Mouse (Mus musculus) lung, embryonic 16.5 days (tissue): ENCODE data around the gene Clk2. TPM values are rescaled to one million over a fixed set of nuclear protein-coding genes. Genes with fewer than 3 reads are reported as not detected.
"Not testable (repeated sequence)": the region's sequence is repeated elsewhere in the genome, so short reads cannot be mapped to it uniquely, and the experiment has no call there.

Experiments used
- ATAC-seq: fragments of 200-750 bp; cut with Nextera tagmentation; 2 replicates; pipeline ENCODE4 v1.8.0; 2017; ENCODE audit warnings: low read depth, mild to moderate bottlenecking, moderate library complexity
- H3K27ac ChIP-seq: fragments of 300-500 bp; sonication (generic); 2 replicates; pipeline ENCODE4 v1.5.1; 2014; ENCODE audit warnings: mild to moderate bottlenecking, control low read depth, low read length
- H3K27me3 ChIP-seq: fragments of 300-500 bp; sonication (generic); 2 replicates; pipeline ENCODE4 v1.6.1; 2014; ENCODE audit warnings: low read depth, low read length, mixed read lengths; ENCODE audit not compliant: control insufficient read depth, insufficient read depth
- H3K36me3 ChIP-seq: fragments of 300-500 bp; sonication (generic); 2 replicates; pipeline ENCODE4 v1.6.1; 2014; ENCODE audit warnings: low read length; ENCODE audit not compliant: control insufficient read depth, insufficient read depth
- H3K4me1 ChIP-seq: fragments of 300-500 bp; sonication (generic); replicated peaks from 2 replicates; pipeline ENCODE4 v1.6.1; 2014; ENCODE audit warnings: low read length, mixed read lengths; ENCODE audit not compliant: control insufficient read depth, insufficient read depth
- H3K4me2 ChIP-seq: fragments of 300-500 bp; sonication (generic); 2 replicates; pipeline ENCODE4 v1.6.1; 2014; ENCODE audit warnings: low read depth, low read length, control low read depth
- H3K4me3 ChIP-seq: fragments of 300-500 bp; sonication (generic); 2 replicates; pipeline ENCODE4 v1.5.1; 2014; ENCODE audit warnings: mild to moderate bottlenecking, low read length, control low read depth
- H3K9ac ChIP-seq: fragments of 300-500 bp; sonication (generic); 2 replicates; pipeline ENCODE4 v1.6.1; 2014; ENCODE audit warnings: low read length, control low read depth
- H3K9me3 ChIP-seq: fragments of 300-500 bp; sonication (generic); 2 replicates; pipeline ENCODE4 v1.6.1; 2016; ENCODE audit warnings: low read length; ENCODE audit not compliant: control insufficient read depth
- WGBS: fragments of 180-500 bp; shearing (Covaris S2); extraction: QIAGEN DNeasy Blood & Tissue Kit; methylation state at CpG from one replicate; pipeline ENCODE4 v1.1.7; 2014; 5-methylcytosine and 5-hydroxymethylcytosine counted together
- polyA plus RNA-seq: library from polyadenylated mRNA; unstranded; fragments of >200 nt; fragmentation: Nextera tagmentation; extraction: Ambion mirVana; gene quantifications from 2 replicates; pipeline ENCODE4 v1.2.1, GENCODE M21; 2015

The Clk2 gene
- polyA plus RNA-seq, 1 experiment from 2014 or later = 22.7 TPM

GRCm38 (mm10) chr3:89210162-89210561 lies 45.6 kb downstream of the Clk2 start:
- WGBS = 64% methylated on average over 13 of the region's 13 CpGs
- no peak for ATAC-seq
- no peaks in the 10 kb centered on the region for H3K27me3 ChIP-seq
- no peak overlapping the region for H3K9ac ChIP-seq
- H3K9me3 ChIP-seq = no peaks in the 10 kb centered on the region
- H3K36me3 ChIP-seq = peaks cover 19% of the 10 kb centered on the region
- no peak overlapping the region for H3K4me2 ChIP-seq
- H3K4me3 ChIP-seq = no peak overlapping the region
- peaks cover 12% of the 10 kb centered on the region for H3K4me1 ChIP-seq
- no peak overlapping the region for H3K27ac ChIP-seq

- H3K9me3 ChIP-seq = no peaks in the 10 kb centered on the region
- H3K4me3 ChIP-seq = no peak overlapping the region
- 59% methylated on average over 7 of the region's 7 CpGs for WGBS
- H3K27ac ChIP-seq = no peak overlapping the region
- ATAC-seq = no peak
- peaks cover 17% of the 10 kb centered on the region for H3K4me1 ChIP-seq
- no peak overlapping the region for H3K9ac ChIP-seq
- no peak overlapping the region for H3K4me2 ChIP-seq
- H3K36me3 ChIP-seq = peaks cover 19% of the 10 kb centered on the region
- H3K27me3 ChIP-seq = no peaks in the 10 kb centered on the region
Observed at GRCm38 (mm10) chr3:89210731-89211130, 46.1 kb downstream of the Clk2 start.

GRCm38 (mm10) chr3:89213803-89214530 lies 49.4 kb downstream of the Clk2 start:
- WGBS = under 1% methylated on average over 69 of the region's 69 CpGs
- peak overlapping the region; percentile 88 for H3K4me2 ChIP-seq
- H3K27me3 ChIP-seq = no peaks in the 10 kb centered on the region
- H3K4me3 ChIP-seq = peak overlapping the region; percentile 65
- ATAC-seq = peak; percentile 91
- peak overlapping the region; percentile 81 for H3K9ac ChIP-seq
- peaks cover 6% of the 10 kb centered on the region for H3K36me3 ChIP-seq
- peaks cover 25% of the 10 kb centered on the region for H3K4me1 ChIP-seq
- H3K9me3 ChIP-seq = no peaks in the 10 kb centered on the region
- H3K27ac ChIP-seq = peak overlapping the region; percentile 98

- H3K27me3 ChIP-seq = no peaks in the 10 kb centered on the region
- peak within 1 kb of the TSS; percentile 98 for H3K27ac ChIP-seq
- no peak for ATAC-seq
- H3K9me3 ChIP-seq = no peaks in the 10 kb centered on the region
- H3K4me2 ChIP-seq = peak within 1 kb of the TSS; percentile 88
- H3K4me1 ChIP-seq = peaks cover 31% of the 10 kb centered on the region
- peak within 1 kb of the TSS; percentile 65 for H3K4me3 ChIP-seq
- peak within 1 kb of the TSS; percentile 81 for H3K9ac ChIP-seq
- 0 out of 2 replicates have a peak, but pooled peaks cover 3% of the 10 kb centered on the region for H3K36me3 ChIP-seq
- WGBS = 1% methylated on average over 19 of the region's 19 CpGs
Observed at GRCm38 (mm10) chr3:89214681-89215411, 50.3 kb downstream of the Clk2 start, which contains the start of gene Thbs3. Thbs3 (plus strand) TSS chr3:89215180.

- peak overlapping the region; percentile 39; the same call in 1 of the 2 replicates for H3K27ac ChIP-seq
- H3K4me3 ChIP-seq = peak overlapping the region; percentile 65
- peak overlapping the region; percentile 81 for H3K9ac ChIP-seq
- no peaks in the 10 kb centered on the region for H3K9me3 ChIP-seq
- WGBS = under 1% methylated on average over 6 of the region's 6 CpGs
- ATAC-seq = peak; percentile 2; the same call in 1 of the 2 replicates
- H3K4me2 ChIP-seq = peak overlapping the region; percentile 88
- no peaks in the 10 kb centered on the region for H3K27me3 ChIP-seq
- 0 out of 2 replicates have a peak, but pooled peaks cover 2% of the 10 kb centered on the region for H3K36me3 ChIP-seq
- peaks cover 32% of the 10 kb centered on the region for H3K4me1 ChIP-seq
Observed at GRCm38 (mm10) chr3:89215853-89216252, 51.3 kb downstream of the Clk2 start.

GRCm38 (mm10) chr3:89216407-89216806 lies 51.8 kb downstream of the Clk2 start:
- H3K27ac ChIP-seq, H3K27me3 ChIP-seq, H3K4me2 ChIP-seq, H3K9me3 ChIP-seq, H3K36me3 ChIP-seq, ATAC-seq, H3K4me3 ChIP-seq, H3K9ac ChIP-seq: not testable (repeated sequence)
- peaks cover 32% of the 10 kb centered on the region for H3K4me1 ChIP-seq
- 66% methylated on average over 7 of the region's 7 CpGs for WGBS

GRCm38 (mm10) chr3:89218271-89218670 lies 53.7 kb downstream of the Clk2 start:
- H3K36me3 ChIP-seq = no peaks in the 10 kb centered on the region
- 42% methylated on average over 1 of the region's 1 CpGs for WGBS
- peak overlapping the region; percentile 86 for H3K27ac ChIP-seq
- peak; percentile 47 for ATAC-seq
- H3K9ac ChIP-seq = no peak overlapping the region
- H3K9me3 ChIP-seq = no peaks in the 10 kb centered on the region
- no peaks in the 10 kb centered on the region for H3K27me3 ChIP-seq
- peak overlapping the region; percentile 28; the same call in 1 of the 2 replicates for H3K4me2 ChIP-seq
- H3K4me3 ChIP-seq = no peak overlapping the region
- peaks cover 26% of the 10 kb centered on the region for H3K4me1 ChIP-seq

- no peak overlapping the region; the same call in 1 of the 2 replicates for H3K4me2 ChIP-seq
- H3K9ac ChIP-seq = peak overlapping the region; percentile 8; the same call in 1 of the 2 replicates
- 14% methylated on average over 8 of the region's 8 CpGs for WGBS
Observed at GRCm38 (mm10) chr3:89219546-89219945, 55.0 kb downstream of the Clk2 start.

GRCm38 (mm10) chr3:89221167-89221566 lies 56.6 kb downstream of the Clk2 start:
- H3K9me3 ChIP-seq = no peaks in the 10 kb centered on the region
- 78% methylated on average over 5 of the region's 5 CpGs for WGBS

More at GRCm38 (mm10) chr3:89219546-89219945, 55.0 kb downstream of the Clk2 start:
- Histone ChIP-seq H3K4me1 (peaks cover 26% of the 10 kb centered on the region), H3K27ac (peak overlapping the region; percentile 86), H3K27me3 (no peaks in the 10 kb centered on the region), H3K4me3 (no peak overlapping the region), H3K9me3 (no peaks in the 10 kb centered on the region), H3K36me3 (peaks cover 4% of the 10 kb centered on the region; the same call in 1 of the 2 replicates)
- peak; percentile 26 for ATAC-seq

More at GRCm38 (mm10) chr3:89221167-89221566, 56.6 kb downstream of the Clk2 start:
- peaks cover 4% of the 10 kb centered on the region; the same call in 1 of the 2 replicates for H3K36me3 ChIP-seq
- peaks cover 15% of the 10 kb centered on the region for H3K4me1 ChIP-seq
- no peak for ATAC-seq
- no peak overlapping the region for H3K27ac ChIP-seq
- H3K9ac ChIP-seq = no peak overlapping the region
- no peak overlapping the region for H3K4me2 ChIP-seq
- H3K27me3 ChIP-seq = no peaks in the 10 kb centered on the region
- H3K4me3 ChIP-seq = no peak overlapping the region
